Mouse (Mus musculus) forebrain, embryonic 14.5 days (tissue): ENCODE measurements around the gene Timd2. TPM values are rescaled to one million over a fixed set of nuclear protein-coding genes. Genes with fewer than 3 reads are reported as not detected.
A peak's percentile ranks its signal among the peaks of the same experiment; 100 is the strongest.
"Not testable (repeated sequence)": the region's sequence is repeated elsewhere in the genome, so short reads cannot be mapped to it uniquely, and the experiment has no call there.

Experiments
- ATAC-seq: fragments of 200-750 bp; cut with Nextera tagmentation; 2 replicates; pipeline ENCODE4 v1.8.0; 2017; ENCODE audit warnings: mild to moderate bottlenecking, moderate library complexity
- DNase-seq: peaks from one replicate; pipeline ENCODE4 v3.0.0-alpha.2; 2015; ENCODE audit warnings: low spot score
- H3K27ac ChIP-seq: fragments of 300-500 bp; sonication (generic); 2 replicates; pipeline ENCODE4 v1.5.1; 2014; ENCODE audit warnings: low read depth, mild to moderate bottlenecking, control low read depth, low read length, moderate library complexity
- H3K27me3 ChIP-seq: fragments of 300-500 bp; sonication (generic); replicated peaks from 2 replicates; pipeline ENCODE4 v1.6.1; 2014; ENCODE audit warnings: low read length, control low read depth, mixed read lengths; ENCODE audit not compliant: control insufficient read depth, insufficient read depth
- H3K36me3 ChIP-seq: fragments of 300-500 bp; sonication (generic); 2 replicates; pipeline ENCODE4 v1.6.1; 2014; ENCODE audit warnings: low read length, control low read depth; ENCODE audit not compliant: control insufficient read depth, insufficient read depth
- H3K4me1 ChIP-seq: fragments of 300-500 bp; sonication (generic); 2 replicates; pipeline ENCODE4 v1.6.1; 2014; ENCODE audit warnings: antibody characterized with exemption, low read length, control low read depth; ENCODE audit not compliant: control insufficient read depth, insufficient read depth
- H3K4me2 ChIP-seq: fragments of 300-500 bp; sonication (generic); 2 replicates; pipeline ENCODE4 v1.6.1; 2014; ENCODE audit warnings: mild to moderate bottlenecking, control low read depth, low read length
- H3K4me3 ChIP-seq: fragments of 300-500 bp; sonication (generic); 2 replicates; pipeline ENCODE4 v1.5.1; 2014; ENCODE audit warnings: low read depth, low read length, control low read depth
- H3K9ac ChIP-seq: fragments of 300-500 bp; sonication (generic); 2 replicates; pipeline ENCODE4 v1.6.1; 2014; ENCODE audit warnings: mild to moderate bottlenecking, low read length, control low read depth, moderate library complexity
- H3K9me3 ChIP-seq: fragments of 300-500 bp; sonication (generic); replicated peaks from 2 replicates; pipeline ENCODE4 v1.6.1; 2016; ENCODE audit warnings: low read length, control low read depth, mixed read lengths; ENCODE audit not compliant: control insufficient read depth
- WGBS: fragments of 180-500 bp; shearing (Covaris S2); extraction: QIAGEN DNeasy Blood & Tissue Kit; methylation state at CpG from one replicate; pipeline ENCODE4 v1.1.7; 2014; 5-methylcytosine and 5-hydroxymethylcytosine counted together
- polyA plus RNA-seq: library from polyadenylated mRNA; unstranded; fragments of >200 nt; fragmentation: Nextera tagmentation; extraction: Ambion mirVana; gene quantifications from 2 replicates; pipeline ENCODE4 v1.2.1, GENCODE M21; 2014

Gene Timd2
- polyA plus RNA-seq, 1 experiment from 2014 or later, result 0.09 TPM

GRCm38 (mm10) chr11:46682842-46683241 lies 24.0 kb downstream of the Timd2 start:
- Histone ChIP-seq H3K9me3 (no peaks in the 10 kb centered on the region), H3K36me3 (no peaks in the 10 kb centered on the region), H3K4me3 (no peak overlapping the region), H3K9ac (no peak overlapping the region), H3K27me3 (no peaks in the 10 kb centered on the region), H3K27ac (no peak overlapping the region), H3K4me2 (no peak overlapping the region), H3K4me1 (no peaks in the 10 kb centered on the region)
- DNase-seq (no peak), ATAC-seq (no peak)
- 93% methylated on average over 1 of the region's 1 CpGs for WGBS

GRCm38 (mm10) chr11:46667938-46668337 lies 38.9 kb downstream of the Timd2 start:
- Histone ChIP-seq H3K27me3 (no peaks in the 10 kb centered on the region), H3K9me3 (no peaks in the 10 kb centered on the region), H3K27ac (no peak overlapping the region), H3K4me2 (no peak overlapping the region), H3K4me3 (no peak overlapping the region), H3K9ac (no peak overlapping the region), H3K4me1 (no peaks in the 10 kb centered on the region), H3K36me3 (no peaks in the 10 kb centered on the region)
- DNase-seq (no peak), ATAC-seq (no peak)
- WGBS, result 74% methylated on average over 2 of the region's 2 CpGs

- Histone ChIP-seq H3K9me3 (no peaks in the 10 kb centered on the region), H3K36me3 (no peaks in the 10 kb centered on the region), H3K4me1 (no peaks in the 10 kb centered on the region), H3K4me3 (no peak overlapping the region), H3K9ac (no peak overlapping the region), H3K4me2 (no peak overlapping the region), H3K27ac (no peak overlapping the region), H3K27me3 (no peaks in the 10 kb centered on the region)
- DNase-seq (no peak), ATAC-seq (no peak)
- WGBS, result 89% methylated on average over 3 of the region's 3 CpGs
Measured at GRCm38 (mm10) chr11:46667105-46667504, 39.8 kb downstream of the Timd2 start.

GRCm38 (mm10) chr11:46665599-46666522 lies 41.0 kb downstream of the Timd2 start:
- 72% methylated on average over 6 of the region's 6 CpGs for WGBS
- Histone ChIP-seq H3K36me3 (no peaks in the 10 kb centered on the region), H3K4me3 (no peak overlapping the region), H3K27ac (no peak overlapping the region), H3K27me3 (no peaks in the 10 kb centered on the region), H3K9me3 (no peaks in the 10 kb centered on the region), H3K4me2 (no peak overlapping the region), H3K4me1 (no peaks in the 10 kb centered on the region), H3K9ac (no peak overlapping the region)
- peak; percentile 63 for ATAC-seq
- peak; percentile 73 for DNase-seq

GRCm38 (mm10) chr11:46663215-46663614 lies 43.6 kb downstream of the Timd2 start:
- Histone ChIP-seq H3K36me3 (no peaks in the 10 kb centered on the region), H3K9me3 (no peaks in the 10 kb centered on the region), H3K9ac (no peak overlapping the region), H3K27ac (no peak overlapping the region), H3K4me2 (no peak overlapping the region), H3K4me3 (no peak overlapping the region), H3K4me1 (no peaks in the 10 kb centered on the region), H3K27me3 (no peaks in the 10 kb centered on the region)
- whole genome bisulfite sequencing, result 31% methylated on average over 4 of the region's 4 CpGs
- ATAC-seq (no peak), DNase-seq (no peak)

- Histone ChIP-seq H3K27ac (no peak overlapping the region), H3K4me3 (no peak overlapping the region), H3K4me2 (no peak overlapping the region), H3K9ac (no peak overlapping the region), H3K4me1 (no peaks in the 10 kb centered on the region), H3K9me3 (no peaks in the 10 kb centered on the region), H3K27me3 (no peaks in the 10 kb centered on the region), H3K36me3 (no peaks in the 10 kb centered on the region)
- ATAC-seq, result no peak
- no peak for DNase-seq
- 86% methylated on average over 3 of the region's 3 CpGs for WGBS
Measured at GRCm38 (mm10) chr11:46652476-46652875, 54.4 kb downstream of the Timd2 start.

GRCm38 (mm10) chr11:46649655-46650054 lies 57.2 kb downstream of the Timd2 start:
- ATAC-seq, H3K36me3 ChIP-seq, H3K4me1 ChIP-seq, H3K27ac ChIP-seq, DNase-seq, H3K4me2 ChIP-seq, H3K9me3 ChIP-seq, H3K9ac ChIP-seq, H3K4me3 ChIP-seq, H3K27me3 ChIP-seq: not testable (repeated sequence)
- WGBS, result 46% methylated on average over 3 of the region's 3 CpGs

GRCm38 (mm10) chr11:46644824-46645223 lies 62.0 kb downstream of the Timd2 start:
- H3K27ac ChIP-seq, result no peak overlapping the region
- no peaks in the 10 kb centered on the region for H3K9me3 ChIP-seq
- ATAC-seq (no peak; the same call in 1 of the 2 replicates), DNase-seq (no peak)
- no peaks in the 10 kb centered on the region for H3K36me3 ChIP-seq
- H3K4me3 ChIP-seq, result no peak overlapping the region
- no peaks in the 10 kb centered on the region for H3K4me1 ChIP-seq
- no peaks in the 10 kb centered on the region for H3K27me3 ChIP-seq
- no peak overlapping the region for H3K4me2 ChIP-seq
- 89% methylated on average over 1 of the region's 1 CpGs for WGBS
- H3K9ac ChIP-seq, result no peak overlapping the region

GRCm38 (mm10) chr11:46636568-46636967 lies 70.3 kb downstream of the Timd2 start:
- H3K9ac ChIP-seq, result no peak overlapping the region
- no peak overlapping the region for H3K4me2 ChIP-seq
- H3K27me3 ChIP-seq, result no peaks in the 10 kb centered on the region
- no peaks in the 10 kb centered on the region for H3K36me3 ChIP-seq
- H3K4me3 ChIP-seq, result no peak overlapping the region
- no peak for ATAC-seq
- H3K9me3 ChIP-seq, result no peaks in the 10 kb centered on the region
- no peak for DNase-seq
- WGBS, result 81% methylated on average over 3 of the region's 3 CpGs
- H3K27ac ChIP-seq, result no peak overlapping the region
- H3K4me1 ChIP-seq, result no peaks in the 10 kb centered on the region
